Mouse (Mus musculus): Measurements from ENCODE around the gene Tcn2.
A peak's percentile ranks its signal among the peaks of the same experiment; 100 is the strongest.

DNA sequence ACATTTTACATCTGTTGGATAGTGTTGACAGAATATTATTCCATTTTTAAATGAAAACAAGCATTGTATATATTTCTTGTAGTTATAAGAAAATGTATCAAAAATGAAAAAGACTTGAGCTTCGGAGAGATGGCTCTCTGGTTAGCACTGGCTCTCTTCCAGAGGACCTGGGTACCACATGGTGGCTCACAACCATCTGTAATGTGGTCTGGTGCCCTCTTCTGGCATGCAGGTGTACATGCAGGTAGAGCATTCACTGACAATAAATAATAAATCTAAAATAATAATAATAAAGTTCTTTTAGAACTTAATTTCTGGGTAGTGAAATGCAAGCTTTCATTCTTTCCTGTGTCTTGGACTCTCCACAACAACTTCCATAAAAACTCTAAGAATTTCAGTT is 13.2 kb downstream of the Tcn2 start:
- TF ChIP-seq CTCF (IDR thresholded peaks at IDR 0.05; ENCODE audit: borderline replicate concordance, extremely low read depth, insufficient read depth, insufficient read length): peak; percentile 49; the same call in 1 of the 2 replicates
- no peak for TF ChIP-seq POLR2A (IDR thresholded peaks at IDR 0.05; ENCODE audit: borderline replicate concordance, extremely low read depth, insufficient read depth, insufficient read length, poor library complexity, severe bottlenecking)

All from brain, embryonic 14.5 days (tissue).